Mouse (Mus musculus) neural tube, embryonic 12.5 days (tissue): ENCODE measurements around the gene Slc35e3. TPM values are rescaled to one million over a fixed set of nuclear protein-coding genes. Genes with fewer than 3 reads are reported as not detected.
"Not testable (repeated sequence)": the region's sequence is repeated elsewhere in the genome, so short reads cannot be mapped to it uniquely, and the experiment has no call there.

Experiments
- ATAC-seq: fragments of 200-750 bp; cut with Nextera tagmentation; 2 replicates; pipeline ENCODE4 v1.8.0; 2017; ENCODE audit warnings: low read depth, mild to moderate bottlenecking, moderate TSS enrichment, moderate library complexity; ENCODE audit not compliant: low FRiP score
- H3K27ac ChIP-seq: fragments of 300-500 bp; sonication (generic); 2 replicates; pipeline ENCODE4 v1.5.1; 2016
- H3K27me3 ChIP-seq: fragments of 300-500 bp; sonication (generic); replicated peaks from 2 replicates; pipeline ENCODE4 v1.6.1; 2016; ENCODE audit warnings: mild to moderate bottlenecking
- H3K36me3 ChIP-seq: fragments of 300-500 bp; sonication (generic); 2 replicates; pipeline ENCODE4 v1.6.1; 2016; ENCODE audit warnings: mild to moderate bottlenecking
- H3K4me1 ChIP-seq: fragments of 300-500 bp; sonication (generic); 2 replicates; pipeline ENCODE4 v1.6.1; 2016
- H3K4me2 ChIP-seq: fragments of 300-500 bp; sonication (generic); replicated peaks from 2 replicates; pipeline ENCODE4 v1.6.1; 2016; ENCODE audit warnings: mild to moderate bottlenecking
- H3K4me3 ChIP-seq: fragments of 300-500 bp; sonication (generic); 2 replicates; pipeline ENCODE4 v1.5.1; 2016
- H3K9ac ChIP-seq: fragments of 300-500 bp; sonication (generic); 2 replicates; pipeline ENCODE4 v1.6.1; 2016; ENCODE audit warnings: mild to moderate bottlenecking
- H3K9me3 ChIP-seq: fragments of 300-500 bp; sonication (generic); 2 replicates; pipeline ENCODE4 v1.6.1; 2016; ENCODE audit warnings: mild to moderate bottlenecking
- WGBS: fragments of 180-500 bp; shearing (Covaris S2); methylation state at CpG from one replicate; pipeline ENCODE4 v1.1.7; 2016; 5-methylcytosine and 5-hydroxymethylcytosine counted together
- polyA plus RNA-seq: library from polyadenylated mRNA; unstranded; fragments of >200 nt; fragmentation: Nextera tagmentation; extraction: Ambion mirVana; gene quantifications from 2 replicates; pipeline ENCODE4 v1.2.1, GENCODE M21; 2016

The Slc35e3 gene
- polyA plus RNA-seq, 1 experiment from 2014 or later, result 36.6 TPM

DNA sequence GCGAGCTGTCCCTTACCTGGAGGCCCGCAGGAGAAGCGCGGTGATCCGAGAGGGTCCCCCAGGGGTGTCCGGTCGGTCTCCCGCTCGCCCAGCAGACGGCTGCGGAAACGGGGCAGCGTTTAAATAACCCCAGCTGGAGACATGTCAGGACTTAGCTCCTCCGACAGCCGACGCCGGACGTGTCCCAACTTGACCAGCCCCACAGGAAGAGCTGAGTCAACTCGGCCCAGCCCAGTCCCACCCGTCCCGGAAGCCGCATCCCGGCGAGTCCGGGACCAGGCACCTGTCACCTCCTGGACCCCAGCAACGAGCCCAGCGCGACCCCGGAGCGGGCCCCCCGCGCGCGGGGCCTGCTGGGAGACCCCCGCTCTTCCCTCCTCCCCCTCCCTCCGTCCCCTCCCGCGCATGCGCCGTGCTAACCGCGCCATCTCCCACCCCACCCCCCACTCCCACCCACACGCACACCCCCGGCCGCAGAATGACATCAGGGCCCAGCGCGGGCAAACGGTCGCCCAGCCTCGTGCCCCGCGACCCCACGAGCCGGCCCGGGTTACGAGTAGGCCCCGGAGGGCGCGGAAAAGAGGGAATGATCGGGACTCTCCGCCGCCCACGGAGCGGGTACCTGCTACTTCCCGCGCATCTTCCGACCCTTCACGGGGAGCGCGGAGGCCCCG, 36.1 kb downstream of the Slc35e3 start:
- H3K9me3 ChIP-seq, result no peaks in the 10 kb centered on the region
- H3K36me3 ChIP-seq, result peaks cover 28% of the 10 kb centered on the region
- peak overlapping the region; percentile 93 for H3K27ac ChIP-seq
- no peaks in the 10 kb centered on the region for H3K27me3 ChIP-seq
- H3K4me1 ChIP-seq, result peaks cover 18% of the 10 kb centered on the region
- WGBS, result under 1% methylated on average over 64 of the region's 71 CpGs
- peak overlapping the region; percentile 75 for H3K4me3 ChIP-seq
- H3K9ac ChIP-seq, result peak overlapping the region; percentile 99
- ATAC-seq, result peak; percentile 88
- peak overlapping the region; percentile 69 for H3K4me2 ChIP-seq

DNA sequence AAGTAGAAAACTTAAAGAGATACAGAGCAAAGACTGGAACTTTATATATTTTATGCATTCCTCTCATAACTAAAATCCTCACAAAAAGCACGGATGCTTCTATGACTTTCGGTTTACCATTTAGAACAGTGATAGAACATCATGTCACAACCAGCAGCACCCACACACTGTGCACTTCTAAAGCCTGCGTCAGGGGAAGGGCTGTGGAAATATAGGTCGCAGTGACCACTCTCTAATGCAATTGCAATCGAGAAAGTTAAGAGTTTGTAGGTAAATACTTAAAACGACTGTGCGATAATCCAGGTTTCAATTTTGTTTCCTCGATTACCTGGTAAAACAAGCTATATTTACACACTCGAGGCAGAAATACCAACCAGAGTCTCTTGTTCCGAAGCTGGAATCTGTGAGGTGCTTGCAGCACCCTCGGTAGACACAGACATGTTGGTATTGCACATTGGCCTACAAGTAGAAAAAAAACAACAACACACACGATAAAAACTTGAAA, 36.8 kb downstream of the Slc35e3 start:
- peak overlapping the region; percentile 99 for H3K9ac ChIP-seq
- no peaks in the 10 kb centered on the region for H3K9me3 ChIP-seq
- H3K27ac ChIP-seq, result no peak overlapping the region
- no peak for ATAC-seq
- H3K4me2 ChIP-seq, result peak overlapping the region; percentile 69
- WGBS, result 58% methylated on average over 12 of the region's 12 CpGs
- H3K4me1 ChIP-seq, result peaks cover 18% of the 10 kb centered on the region
- H3K36me3 ChIP-seq, result peaks cover 35% of the 10 kb centered on the region
- no peaks in the 10 kb centered on the region for H3K27me3 ChIP-seq
- peak overlapping the region; percentile 75 for H3K4me3 ChIP-seq

DNA sequence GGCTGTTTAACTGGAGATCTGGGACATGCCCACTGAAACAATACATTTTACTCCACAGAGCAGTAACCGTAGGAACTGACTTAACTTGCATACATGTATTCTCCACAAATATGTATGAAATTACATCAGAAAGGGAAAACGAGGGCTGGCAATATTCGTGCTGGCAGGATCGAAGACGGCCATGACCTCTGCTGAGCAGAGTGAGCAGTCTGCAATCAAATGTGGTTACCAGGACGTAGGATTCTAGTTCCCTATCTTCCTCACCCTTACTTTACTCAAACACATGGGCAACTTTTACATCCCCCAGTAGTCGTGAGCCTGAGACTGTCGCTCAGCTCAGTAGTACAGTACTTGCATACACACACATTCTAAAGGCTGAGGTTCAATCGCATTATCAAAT, 37.3 kb downstream of the Slc35e3 start:
- Histone ChIP-seq H3K27ac (no peak overlapping the region), H3K4me1 (peaks cover 18% of the 10 kb centered on the region), H3K4me3 (no peak overlapping the region), H3K36me3 (peaks cover 38% of the 10 kb centered on the region), H3K27me3 (no peaks in the 10 kb centered on the region), H3K9ac (0 out of 2 replicates have a peak overlapping the region, but pooled peaks have one; percentile 26), H3K4me2 (peak overlapping the region; percentile 69), H3K9me3 (no peaks in the 10 kb centered on the region)
- WGBS, result 89% methylated on average over 9 of the region's 9 CpGs
- ATAC-seq, result no peak

DNA sequence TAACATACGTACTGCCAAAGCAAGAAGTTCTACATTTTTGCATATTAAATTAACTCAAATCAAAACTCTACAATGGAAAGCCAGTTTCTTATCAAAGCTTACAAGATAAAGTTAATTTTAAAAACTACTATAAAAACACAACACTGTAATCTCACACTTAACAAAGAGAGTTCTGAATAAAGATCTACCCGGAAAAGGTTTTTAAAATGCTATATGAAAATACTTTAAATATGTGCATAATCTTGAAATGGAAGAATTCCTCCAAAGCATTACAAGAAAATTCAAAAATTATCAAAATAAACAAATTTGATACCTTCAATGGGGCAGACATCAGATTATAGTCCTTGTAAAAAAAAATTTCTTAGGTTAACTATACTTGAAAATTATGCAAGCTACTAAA, 37.8 kb downstream of the Slc35e3 start:
- peaks cover 18% of the 10 kb centered on the region for H3K4me1 ChIP-seq
- no peaks in the 10 kb centered on the region for H3K9me3 ChIP-seq
- WGBS, result 95% methylated on average over 2 of the region's 2 CpGs
- H3K36me3 ChIP-seq, result peaks cover 43% of the 10 kb centered on the region
- H3K4me2 ChIP-seq, result no peak overlapping the region
- H3K9ac ChIP-seq, result no peak overlapping the region
- no peak for ATAC-seq
- no peak overlapping the region for H3K4me3 ChIP-seq
- H3K27me3 ChIP-seq, result no peaks in the 10 kb centered on the region
- no peak overlapping the region for H3K27ac ChIP-seq

DNA sequence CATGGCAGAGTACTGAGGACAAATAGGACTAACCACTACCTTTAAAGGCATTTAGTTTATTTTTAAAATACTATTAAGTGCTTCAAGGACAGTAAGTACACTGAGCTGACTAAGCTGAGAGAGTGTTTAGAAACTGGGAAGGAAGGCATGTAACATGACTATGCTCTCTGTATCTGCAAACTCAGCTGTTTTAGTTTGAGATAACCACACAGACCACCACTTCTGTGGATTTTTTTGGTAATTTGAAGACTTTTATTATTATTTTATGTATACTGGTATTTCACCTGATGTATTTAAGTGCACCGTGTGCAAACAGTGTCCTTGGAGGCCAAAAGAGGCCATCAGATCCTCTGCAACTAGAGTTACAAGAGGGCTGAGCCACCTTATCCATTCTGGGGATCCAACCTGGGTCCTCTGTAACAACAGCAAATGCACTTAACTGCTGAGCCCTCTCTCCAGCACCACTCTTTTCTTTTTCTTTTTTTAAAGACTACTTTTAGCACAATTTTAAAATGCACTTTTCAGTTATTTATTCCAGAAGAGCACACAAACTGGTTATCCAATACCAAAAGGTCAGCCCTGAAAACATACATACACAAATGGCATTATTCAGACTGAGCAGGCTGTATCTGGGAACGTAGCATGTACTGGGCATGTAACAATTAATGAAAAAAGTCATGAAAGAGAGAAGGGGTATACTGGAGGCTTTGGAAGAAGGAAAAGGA, 38.9 kb downstream of the Slc35e3 start:
- WGBS, result 93% methylated on average over 2 of the region's 2 CpGs
- H3K4me1 ChIP-seq, result peaks cover 18% of the 10 kb centered on the region
- H3K27me3 ChIP-seq, result no peaks in the 10 kb centered on the region
- no peak overlapping the region for H3K9ac ChIP-seq
- H3K4me2 ChIP-seq, result no peak overlapping the region
- ATAC-seq, result no peak
- H3K36me3 ChIP-seq, result peaks cover 54% of the 10 kb centered on the region
- no peaks in the 10 kb centered on the region for H3K9me3 ChIP-seq
- no peak overlapping the region for H3K27ac ChIP-seq
- no peak overlapping the region for H3K4me3 ChIP-seq

DNA sequence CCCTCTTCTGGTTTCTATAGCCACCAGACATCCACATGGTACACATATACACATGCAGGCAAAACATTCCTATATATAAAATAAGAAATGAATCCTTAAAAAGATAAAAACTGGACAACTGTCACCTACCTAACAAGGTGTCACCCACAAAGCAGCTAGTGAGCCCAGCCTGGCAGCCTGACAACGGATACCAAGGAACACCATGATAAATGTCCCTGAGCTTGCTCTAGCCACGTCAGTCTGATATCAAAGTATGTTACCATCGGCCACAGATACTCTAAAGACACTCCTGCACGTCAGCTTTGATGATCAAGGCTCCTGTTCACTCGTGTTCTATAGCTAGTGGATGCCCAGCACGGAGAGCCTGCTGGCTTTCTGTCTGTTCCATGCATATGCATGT, 39.7 kb downstream of the Slc35e3 start:
- Histone ChIP-seq H3K4me2 (no peak overlapping the region), H3K27me3 (no peaks in the 10 kb centered on the region), H3K4me1 (peaks cover 17% of the 10 kb centered on the region), H3K27ac (no peak overlapping the region), H3K36me3 (peaks cover 61% of the 10 kb centered on the region), H3K9me3 (no peaks in the 10 kb centered on the region), H3K9ac (no peak overlapping the region), H3K4me3 (no peak overlapping the region)
- WGBS, result 91% methylated on average over 6 of the region's 6 CpGs
- no peak for ATAC-seq

DNA sequence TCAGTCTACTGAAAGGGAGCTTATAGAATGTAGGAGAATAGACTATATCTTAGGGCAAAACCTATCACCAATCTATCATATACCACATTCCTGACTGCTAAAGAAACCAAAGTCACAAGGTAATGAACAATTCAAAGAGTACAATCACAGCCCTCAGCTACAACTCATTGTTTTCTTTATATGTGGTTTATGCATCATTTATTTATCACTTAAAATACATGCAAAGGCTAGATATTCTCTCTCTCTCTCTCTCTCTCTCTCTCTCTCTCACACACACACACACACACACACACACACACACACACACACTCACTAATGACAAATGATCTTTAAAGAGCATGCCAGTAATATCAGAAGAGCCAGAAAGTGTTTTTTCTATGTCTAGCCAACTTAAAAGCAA, 40.4 kb downstream of the Slc35e3 start:
- ATAC-seq, result no peak

DNA sequence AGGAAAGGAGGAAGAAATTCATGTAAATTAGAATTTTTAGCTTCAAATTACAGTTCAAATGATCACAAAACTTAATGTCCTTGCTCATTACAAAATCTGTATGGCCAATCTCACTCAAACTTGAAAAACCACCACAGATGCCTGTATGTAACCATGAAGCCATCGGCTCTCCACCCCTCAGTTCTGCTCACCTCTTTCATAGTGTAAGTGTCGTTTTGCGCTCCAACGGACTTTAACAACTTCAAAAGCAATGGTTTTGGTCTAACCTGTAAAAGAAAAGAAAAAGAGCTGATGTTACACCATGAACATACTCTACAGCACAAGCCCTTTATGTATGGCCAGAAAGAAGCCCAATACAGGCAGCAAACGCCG, 41.2 kb downstream of the Slc35e3 start:
- 96% methylated on average over 6 of the region's 6 CpGs for WGBS
- Histone ChIP-seq H3K4me2 (no peak overlapping the region), H3K4me1 (peaks cover 13% of the 10 kb centered on the region), H3K4me3 (no peak overlapping the region), H3K27ac (no peak overlapping the region), H3K36me3 (peaks cover 74% of the 10 kb centered on the region), H3K9me3 (no peaks in the 10 kb centered on the region), H3K9ac (no peak overlapping the region), H3K27me3 (no peaks in the 10 kb centered on the region)
- no peak for ATAC-seq

More for the DNA sequence above, 40.4 kb downstream of the Slc35e3 start:
- H3K27ac ChIP-seq, result no peak overlapping the region
- H3K9ac ChIP-seq, result no peak overlapping the region
- H3K27me3 ChIP-seq, result no peaks in the 10 kb centered on the region
- H3K4me1 ChIP-seq, result peaks cover 13% of the 10 kb centered on the region
- H3K9me3 ChIP-seq, result no peaks in the 10 kb centered on the region
- H3K4me3 ChIP-seq, result no peak overlapping the region
- H3K4me2 ChIP-seq, result no peak overlapping the region
- H3K36me3 ChIP-seq, result peaks cover 66% of the 10 kb centered on the region

DNA sequence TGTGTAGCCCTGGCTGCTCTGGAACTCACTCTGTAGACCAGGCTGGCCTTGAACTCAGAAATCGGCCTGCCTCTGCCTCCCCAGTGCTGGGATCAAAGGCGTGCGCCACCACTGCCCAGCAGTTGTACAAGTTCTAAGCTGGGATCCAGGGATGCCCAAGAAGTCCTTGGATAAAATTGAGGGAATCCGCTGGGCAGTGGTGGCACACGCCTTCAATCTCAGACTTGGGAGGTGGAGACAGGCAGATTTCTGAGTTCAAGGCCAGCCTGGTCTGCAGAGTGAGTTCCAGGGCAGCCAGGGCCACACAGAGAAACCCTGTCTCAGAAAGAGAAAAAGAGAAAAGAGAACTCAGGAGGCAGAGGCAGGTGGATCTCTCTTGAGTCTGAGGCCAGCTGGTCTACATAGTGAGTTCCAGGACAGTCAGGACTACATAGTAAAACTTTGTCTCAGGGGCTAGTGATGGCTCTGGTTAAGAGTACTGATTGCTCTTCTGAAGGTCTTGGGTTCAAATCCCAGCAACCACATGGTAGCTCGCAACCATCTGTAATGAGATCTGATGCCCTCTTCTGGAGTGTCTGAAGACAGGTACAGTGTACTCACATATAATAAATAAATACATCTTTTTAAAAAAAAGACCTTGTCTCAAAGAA, 41.7 kb downstream of the Slc35e3 start:
- Histone ChIP-seq H3K4me1 (peaks cover 12% of the 10 kb centered on the region), H3K36me3 (peaks cover 79% of the 10 kb centered on the region)
- 98% methylated on average over 6 of the region's 6 CpGs for WGBS
- H3K9me3 ChIP-seq, ATAC-seq, H3K27ac ChIP-seq, H3K9ac ChIP-seq, H3K27me3 ChIP-seq, H3K4me3 ChIP-seq, H3K4me2 ChIP-seq: not testable (repeated sequence)

DNA sequence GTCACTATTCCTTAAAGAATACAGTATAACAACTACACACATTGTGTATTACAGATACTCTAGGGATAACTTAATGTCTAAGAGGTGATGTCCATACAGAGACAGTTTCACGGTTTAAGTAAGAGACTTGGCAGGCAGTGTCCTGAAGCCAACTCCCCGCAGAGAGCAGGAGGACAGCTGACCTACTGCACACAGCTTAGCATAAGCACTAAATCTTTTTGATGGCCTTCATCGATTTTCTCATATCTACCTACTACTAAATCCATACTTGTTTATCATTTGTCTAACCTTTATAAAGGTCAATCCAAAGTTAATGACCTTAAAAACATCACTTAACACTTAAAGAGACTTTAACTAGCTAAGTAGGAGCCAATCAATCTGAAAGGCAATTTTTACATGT, 42.7 kb downstream of the Slc35e3 start:
- Histone ChIP-seq H3K27ac (no peak overlapping the region), H3K4me2 (no peak overlapping the region), H3K9me3 (no peaks in the 10 kb centered on the region), H3K4me1 (peaks cover 3% of the 10 kb centered on the region; the same call in 1 of the 2 replicates), H3K9ac (no peak overlapping the region), H3K36me3 (peaks cover 85% of the 10 kb centered on the region), H3K4me3 (no peak overlapping the region), H3K27me3 (no peaks in the 10 kb centered on the region)
- no peak for ATAC-seq
- WGBS, result 94% methylated on average over 3 of the region's 3 CpGs

DNA sequence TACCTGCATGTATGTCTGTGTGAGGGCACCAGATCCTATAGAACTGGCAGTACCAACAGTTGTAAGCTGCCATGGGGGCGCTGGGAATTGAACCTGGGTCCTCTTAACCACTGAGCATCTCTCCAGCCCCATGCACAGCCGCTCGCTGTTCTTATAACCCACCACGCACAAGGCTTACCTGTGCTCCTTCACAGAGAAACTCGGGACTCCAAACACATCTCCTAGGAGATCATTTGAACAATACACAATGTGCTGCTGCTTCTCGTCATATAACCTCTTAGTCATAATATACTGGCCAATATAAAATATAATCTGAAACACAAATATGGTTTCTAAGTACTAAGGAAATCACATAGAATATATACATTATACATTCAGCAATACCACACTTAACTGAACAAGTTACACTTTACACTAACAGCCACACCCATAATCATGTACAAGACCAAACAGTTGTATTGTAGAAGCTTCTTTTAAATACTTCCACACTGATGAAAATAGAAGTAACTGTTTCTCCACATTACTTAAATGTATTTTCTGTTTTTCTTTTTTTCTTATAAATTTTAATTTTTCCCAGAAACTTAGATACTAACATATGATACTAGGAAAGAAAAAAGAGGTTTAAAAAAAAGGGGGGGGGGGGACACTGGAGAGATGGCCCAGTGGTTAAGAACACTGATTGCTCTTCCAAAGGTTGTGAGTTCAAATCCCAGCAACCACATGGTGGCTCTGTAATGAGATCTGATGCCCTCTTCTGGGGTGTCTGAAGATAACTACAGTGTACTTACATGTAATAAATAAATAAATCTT, 43.9 kb downstream of the Slc35e3 start:
- ATAC-seq, result no peak

More for the DNA sequence above, 43.9 kb downstream of the Slc35e3 start:
- H3K4me1 ChIP-seq, result peaks cover 3% of the 10 kb centered on the region; the same call in 1 of the 2 replicates
- H3K36me3 ChIP-seq, result peaks cover 90% of the 10 kb centered on the region
- H3K27ac ChIP-seq, result no peak overlapping the region
- no peak overlapping the region for H3K9ac ChIP-seq
- no peak overlapping the region for H3K4me3 ChIP-seq
- no peaks in the 10 kb centered on the region for H3K27me3 ChIP-seq
- no peaks in the 10 kb centered on the region for H3K9me3 ChIP-seq
- 96% methylated on average over 6 of the region's 6 CpGs for WGBS
- H3K4me2 ChIP-seq, result no peak overlapping the region
